Mouse (Mus musculus) neural tube, embryonic 15.5 days (tissue): ENCODE measurements around the gene Htra1. TPM values are rescaled to one million over a fixed set of nuclear protein-coding genes. Genes with fewer than 3 reads are reported as not detected.

Experiments
- ATAC-seq: fragments of 200-750 bp; cut with Nextera tagmentation; 2 replicates; pipeline ENCODE4 v1.8.0; 2017; ENCODE audit warnings: mild to moderate bottlenecking, moderate TSS enrichment, moderate library complexity; ENCODE audit not compliant: low FRiP score
- H3K27ac ChIP-seq: fragments of 300-500 bp; sonication (generic); replicated peaks from 2 replicates; pipeline ENCODE4 v1.5.1; 2015; ENCODE audit warnings: mild to moderate bottlenecking, inconsistent platforms
- H3K27me3 ChIP-seq: fragments of 300-500 bp; sonication (generic); replicated peaks from 2 replicates; pipeline ENCODE4 v1.6.1; 2015; ENCODE audit warnings: inconsistent platforms
- H3K36me3 ChIP-seq: fragments of 300-500 bp; sonication (generic); 2 replicates; pipeline ENCODE4 v1.6.1; 2015; ENCODE audit warnings: inconsistent platforms
- H3K4me1 ChIP-seq: fragments of 300-500 bp; sonication (generic); 2 replicates; pipeline ENCODE4 v1.6.1; 2015; ENCODE audit warnings: inconsistent platforms
- H3K4me2 ChIP-seq: fragments of 300-500 bp; sonication (generic); 2 replicates; pipeline ENCODE4 v1.6.1; 2015; ENCODE audit warnings: inconsistent platforms, mild to moderate bottlenecking, moderate library complexity
- H3K4me3 ChIP-seq: fragments of 300-500 bp; sonication (generic); replicated peaks from 2 replicates; pipeline ENCODE4 v1.5.1; 2015; ENCODE audit warnings: mild to moderate bottlenecking, inconsistent platforms
- H3K9ac ChIP-seq: fragments of 300-500 bp; sonication (generic); replicated peaks from 2 replicates; pipeline ENCODE4 v1.6.1; 2015; ENCODE audit warnings: mild to moderate bottlenecking, inconsistent platforms
- H3K9me3 ChIP-seq: fragments of 300-500 bp; sonication (generic); replicated peaks from 2 replicates; pipeline ENCODE4 v1.6.1; 2016; ENCODE audit warnings: inconsistent platforms
- WGBS: fragments of 180-500 bp; shearing (Covaris S2); methylation state at CpG from one replicate; pipeline ENCODE4 v1.1.7; 2015; ENCODE audit warnings: mixed read lengths; 5-methylcytosine and 5-hydroxymethylcytosine counted together
- polyA plus RNA-seq: library from polyadenylated mRNA; unstranded; fragments of >200 nt; fragmentation: Nextera tagmentation; extraction: Ambion mirVana; gene quantifications from 2 replicates; pipeline ENCODE4 v1.2.1, GENCODE M21; 2015

The Htra1 gene
- 23.7 and 25.1 TPM in 2 replicates for polyA plus RNA-seq

GRCm38 (mm10) chr7:130935793-130936471 lies at the start of gene Htra1:
TSS of gene Htra1 (plus strand) at chr7:130936111.
- H3K27me3 ChIP-seq: peaks cover 64% of the 10 kb centered on the region
- peak within 1 kb of the TSS; percentile 47 for H3K4me3 ChIP-seq
- no peak within 1 kb of the TSS for H3K27ac ChIP-seq
- WGBS: 1% methylated on average over 63 of the region's 70 CpGs
- peak within 1 kb of the TSS; percentile 73 for H3K4me2 ChIP-seq
- no peaks in the 10 kb centered on the region for H3K36me3 ChIP-seq
- H3K9ac ChIP-seq: peak within 1 kb of the TSS; percentile 41
- no peaks in the 10 kb centered on the region for H3K9me3 ChIP-seq
- peak; percentile 80; the same call in 1 of the 2 replicates for ATAC-seq
- H3K4me1 ChIP-seq: peaks cover 26% of the 10 kb centered on the region

DNA sequence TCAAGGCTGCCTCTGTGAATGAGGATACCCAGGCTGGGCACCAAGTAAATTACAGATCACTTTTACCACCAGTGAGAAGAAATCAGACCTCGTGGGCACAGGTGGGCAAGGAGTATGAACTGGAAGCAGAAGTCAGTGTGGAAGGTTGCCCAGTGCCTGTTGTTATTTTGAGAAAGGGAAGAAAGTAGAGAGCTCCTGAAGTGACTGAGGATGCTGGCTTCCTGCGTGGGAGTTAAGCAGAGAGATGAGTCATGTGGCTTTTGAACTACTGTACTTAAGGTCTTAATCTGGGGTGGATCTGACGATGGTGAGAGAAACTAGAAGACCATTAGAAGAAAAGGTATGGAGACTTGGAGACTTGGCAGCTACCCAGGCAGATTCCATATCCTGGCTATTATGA lies 49.7 kb upstream of the Htra1 start:
- Histone ChIP-seq H3K27me3 (no peaks in the 10 kb centered on the region), H3K4me3 (no peak overlapping the region), H3K9ac (no peak overlapping the region), H3K9me3 (no peaks in the 10 kb centered on the region), H3K27ac (no peak overlapping the region), H3K36me3 (peaks cover 32% of the 10 kb centered on the region), H3K4me1 (0 out of 2 replicates have a peak, but pooled peaks cover 5% of the 10 kb centered on the region), H3K4me2 (no peak overlapping the region)
- no peak for ATAC-seq
- WGBS: 88% methylated on average over 3 of the region's 3 CpGs

DNA sequence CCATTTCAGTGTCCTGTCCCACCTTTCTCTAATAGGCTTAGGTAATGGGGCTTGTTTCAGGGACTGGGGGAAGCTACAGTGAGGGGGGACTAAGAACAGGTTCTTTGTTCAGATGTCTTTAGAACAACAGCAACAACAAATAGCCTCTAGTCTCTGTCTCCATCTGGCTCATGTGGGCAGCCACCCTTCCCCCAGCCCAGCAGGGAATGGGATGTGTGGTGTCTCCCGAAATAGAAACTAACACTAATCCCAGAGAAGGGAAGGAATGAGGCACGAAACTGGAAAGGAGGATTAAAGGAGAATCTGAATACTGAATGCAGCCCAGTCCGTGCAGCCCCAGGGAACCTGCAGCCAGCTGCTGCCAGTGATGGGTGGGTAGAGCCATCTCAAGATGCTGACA lies 48.0 kb upstream of the Htra1 start:
- Histone ChIP-seq H3K4me3 (no peak overlapping the region), H3K27ac (no peak overlapping the region; the same call in 1 of the 2 replicates), H3K9ac (no peak overlapping the region), H3K9me3 (no peaks in the 10 kb centered on the region), H3K4me1 (0 out of 2 replicates have a peak, but pooled peaks cover 5% of the 10 kb centered on the region), H3K36me3 (peaks cover 38% of the 10 kb centered on the region), H3K27me3 (no peaks in the 10 kb centered on the region), H3K4me2 (no peak overlapping the region)
- ATAC-seq: no peak
- WGBS: 31% methylated on average over 3 of the region's 3 CpGs

- Histone ChIP-seq H3K27me3 (no peaks in the 10 kb centered on the region), H3K9me3 (no peaks in the 10 kb centered on the region), H3K36me3 (peaks cover 25% of the 10 kb centered on the region), H3K27ac (no peak overlapping the region), H3K9ac (no peak overlapping the region), H3K4me1 (0 out of 2 replicates have a peak, but pooled peaks cover 5% of the 10 kb centered on the region), H3K4me3 (no peak overlapping the region), H3K4me2 (no peak overlapping the region)
- 52% methylated on average over 2 of the region's 2 CpGs for WGBS
- no peak for ATAC-seq
Measured at GRCm38 (mm10) chr7:130890871-130891270, 45.0 kb upstream of the Htra1 start.

DNA sequence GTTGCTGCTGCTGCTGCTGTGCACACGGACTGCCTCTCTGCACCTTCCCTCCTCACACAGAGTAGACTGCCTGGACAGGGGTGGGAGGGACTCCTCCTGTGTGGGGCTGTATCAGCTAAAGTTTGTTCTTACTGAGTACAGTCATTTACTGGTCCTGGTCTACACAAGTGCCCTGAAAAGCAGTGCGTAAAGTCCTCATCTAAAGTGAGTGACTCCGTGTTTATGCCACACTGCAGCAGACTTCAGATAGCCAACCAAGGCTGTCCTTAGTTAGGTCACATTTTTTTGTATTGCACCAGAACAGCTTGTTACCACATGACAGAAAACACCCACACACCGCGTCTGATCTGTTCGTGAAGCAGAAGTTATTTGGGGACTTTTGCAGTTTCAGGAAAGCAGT lies 42.9 kb upstream of the Htra1 start:
- Histone ChIP-seq H3K36me3 (peaks cover 22% of the 10 kb centered on the region), H3K4me1 (0 out of 2 replicates have a peak, but pooled peaks cover 2% of the 10 kb centered on the region), H3K4me2 (no peak overlapping the region), H3K9ac (no peak overlapping the region), H3K27me3 (no peaks in the 10 kb centered on the region), H3K27ac (no peak overlapping the region), H3K9me3 (no peaks in the 10 kb centered on the region), H3K4me3 (no peak overlapping the region)
- 86% methylated on average over 6 of the region's 6 CpGs for WGBS
- no peak for ATAC-seq

DNA sequence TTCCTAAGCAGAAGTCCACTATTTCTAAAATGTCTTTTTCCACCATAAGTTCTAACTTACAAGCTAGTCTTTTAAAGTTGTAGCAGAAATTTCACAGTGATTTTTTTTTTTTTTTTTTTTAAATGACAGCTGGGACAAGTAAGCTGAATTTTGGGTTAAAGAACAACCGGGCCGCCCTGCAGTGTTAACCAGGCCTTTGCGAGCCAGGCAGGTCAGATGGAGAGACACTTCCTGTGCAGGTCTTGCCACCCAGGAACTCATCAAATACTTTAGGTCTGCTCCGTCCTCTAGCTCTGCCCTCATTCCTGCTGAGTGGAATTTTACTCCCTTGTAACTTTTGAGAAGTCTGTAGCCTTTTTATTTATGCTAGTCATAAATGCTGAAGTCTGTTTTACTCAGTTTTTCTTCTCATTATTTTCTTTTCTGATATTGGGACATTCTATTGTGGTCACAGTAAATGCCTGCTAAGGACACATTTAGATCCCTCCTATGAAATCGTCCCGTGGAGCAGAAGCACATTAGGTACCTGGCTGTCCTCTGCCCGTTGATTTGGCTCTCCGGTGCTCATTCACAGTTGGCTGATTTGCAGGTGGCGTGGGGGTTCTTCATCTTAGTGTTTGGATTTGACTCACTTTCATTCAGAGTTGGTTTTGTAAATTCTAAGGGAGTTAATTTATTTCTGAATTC lies 40.8 kb upstream of the Htra1 start:
- no peaks in the 10 kb centered on the region for H3K9me3 ChIP-seq
- H3K4me2 ChIP-seq: no peak overlapping the region
- no peak for ATAC-seq
- peaks cover 29% of the 10 kb centered on the region for H3K36me3 ChIP-seq
- no peak overlapping the region for H3K4me3 ChIP-seq
- no peak overlapping the region for H3K27ac ChIP-seq
- no peaks in the 10 kb centered on the region for H3K4me1 ChIP-seq
- H3K9ac ChIP-seq: no peak overlapping the region
- WGBS: 88% methylated on average over 9 of the region's 9 CpGs
- H3K27me3 ChIP-seq: no peaks in the 10 kb centered on the region

- no peak for ATAC-seq
- Histone ChIP-seq H3K27me3 (no peaks in the 10 kb centered on the region), H3K36me3 (peaks cover 32% of the 10 kb centered on the region), H3K27ac (no peak overlapping the region), H3K4me1 (no peaks in the 10 kb centered on the region), H3K4me3 (no peak overlapping the region), H3K9ac (no peak overlapping the region), H3K9me3 (no peaks in the 10 kb centered on the region), H3K4me2 (no peak overlapping the region)
- 74% methylated on average over 2 of the region's 2 CpGs for WGBS
Measured at GRCm38 (mm10) chr7:130895618-130895945, 40.3 kb upstream of the Htra1 start.

DNA sequence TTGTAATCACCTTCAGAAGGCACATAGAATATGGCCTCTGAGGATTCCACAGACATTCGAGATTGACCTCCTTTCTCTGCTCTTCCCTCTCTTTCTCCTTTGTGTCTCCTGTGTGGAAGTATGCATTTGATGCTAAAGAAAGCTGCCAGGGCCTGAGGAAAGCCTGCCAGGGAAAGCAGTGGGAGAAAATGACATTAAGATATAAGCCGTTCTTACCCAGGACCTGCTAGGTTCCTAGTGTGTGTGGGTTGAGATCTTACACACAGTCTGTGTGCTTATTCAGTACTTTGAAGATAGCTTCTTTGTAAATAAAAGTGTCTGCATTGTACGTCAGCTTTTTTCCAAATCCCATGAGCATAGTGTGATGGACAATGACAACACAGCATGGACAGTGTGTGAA lies 39.8 kb upstream of the Htra1 start:
- Histone ChIP-seq H3K9me3 (no peaks in the 10 kb centered on the region), H3K36me3 (peaks cover 33% of the 10 kb centered on the region), H3K27me3 (no peaks in the 10 kb centered on the region), H3K4me3 (no peak overlapping the region), H3K4me2 (no peak overlapping the region), H3K27ac (no peak overlapping the region), H3K9ac (no peak overlapping the region), H3K4me1 (no peaks in the 10 kb centered on the region)
- WGBS: 78% methylated on average over 3 of the region's 3 CpGs
- no peak for ATAC-seq

DNA sequence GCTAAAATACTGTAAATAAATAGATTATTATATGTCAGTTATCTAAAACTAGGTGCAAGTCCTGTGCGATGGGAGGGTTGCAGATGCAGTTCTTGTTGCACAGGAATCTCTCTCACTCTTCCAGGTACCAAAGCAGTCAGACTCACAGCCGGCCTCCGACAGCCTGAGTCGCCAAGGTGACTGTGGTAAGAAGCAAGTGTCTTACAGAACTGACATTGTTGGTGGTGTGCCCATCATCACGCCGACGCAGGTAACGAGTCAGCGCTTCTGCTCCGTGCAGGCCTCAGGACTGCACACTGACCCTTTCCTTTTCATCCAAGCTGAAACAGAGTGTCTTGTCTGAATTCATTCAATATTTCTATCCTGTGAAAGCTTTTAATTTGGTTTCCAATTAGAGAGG lies 38.7 kb upstream of the Htra1 start:
- no peaks in the 10 kb centered on the region for H3K4me1 ChIP-seq
- no peak overlapping the region for H3K27ac ChIP-seq
- H3K9me3 ChIP-seq: no peaks in the 10 kb centered on the region
- WGBS: 94% methylated on average over 10 of the region's 10 CpGs
- no peaks in the 10 kb centered on the region for H3K27me3 ChIP-seq
- no peak for ATAC-seq
- peaks cover 37% of the 10 kb centered on the region for H3K36me3 ChIP-seq
- no peak overlapping the region for H3K4me2 ChIP-seq
- no peak overlapping the region for H3K4me3 ChIP-seq
- no peak overlapping the region for H3K9ac ChIP-seq

DNA sequence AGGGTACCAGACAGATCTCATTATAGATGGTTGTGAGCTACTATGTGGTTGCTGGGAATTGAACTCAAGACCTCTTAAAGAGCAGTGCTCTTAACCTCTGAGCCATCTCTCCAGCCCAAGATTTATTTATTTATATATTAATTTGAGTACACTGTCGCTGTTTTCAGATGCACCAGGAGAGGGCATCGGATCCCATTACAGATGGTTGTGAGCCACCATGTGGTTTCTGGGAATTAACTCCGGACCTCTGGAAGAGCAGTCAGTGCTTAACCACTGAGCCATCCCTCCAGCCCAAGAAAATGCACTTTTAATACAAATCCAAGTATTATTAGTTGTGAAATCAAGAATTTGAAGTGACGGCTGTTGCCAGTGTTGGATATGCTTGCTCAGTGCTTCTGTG lies 37.5 kb upstream of the Htra1 start:
- Histone ChIP-seq H3K9me3 (no peaks in the 10 kb centered on the region), H3K4me2 (no peak overlapping the region), H3K27ac (no peak overlapping the region), H3K36me3 (peaks cover 36% of the 10 kb centered on the region; the same call in 1 of the 2 replicates), H3K4me1 (no peaks in the 10 kb centered on the region), H3K9ac (no peak overlapping the region), H3K4me3 (no peak overlapping the region), H3K27me3 (no peaks in the 10 kb centered on the region)
- no peak for ATAC-seq
- WGBS: 89% methylated on average over 4 of the region's 4 CpGs

DNA sequence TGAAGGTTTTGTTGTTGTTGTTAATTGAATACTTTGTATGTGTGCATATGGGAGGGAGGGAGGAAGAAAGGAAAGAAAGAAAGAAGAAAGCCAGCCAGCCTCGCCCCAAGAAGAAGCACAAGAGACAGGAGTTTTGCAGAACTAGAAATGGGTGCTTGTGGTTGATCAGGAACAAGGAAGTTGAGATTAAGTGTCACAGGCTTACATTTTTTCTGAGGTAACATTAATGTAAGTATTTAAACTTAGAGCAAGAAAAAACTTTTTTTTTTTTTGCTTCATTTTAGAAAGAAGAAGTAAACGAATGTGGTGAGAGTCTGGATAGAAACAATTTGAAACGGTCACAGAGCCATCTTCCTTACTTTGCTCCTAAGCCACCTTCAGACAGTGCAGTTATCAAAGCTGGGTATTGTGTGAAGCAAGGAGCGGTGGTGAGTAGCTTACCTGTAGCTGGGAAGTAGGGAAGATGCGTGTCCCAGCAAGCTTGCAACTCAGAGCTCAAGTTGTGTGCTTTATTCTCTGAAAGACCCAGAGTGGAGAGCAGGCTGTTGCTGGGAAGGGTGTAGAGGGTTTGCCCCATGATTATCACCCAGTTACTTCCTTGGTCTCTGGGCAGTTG lies 35.6 kb upstream of the Htra1 start:
- Histone ChIP-seq H3K27me3 (no peaks in the 10 kb centered on the region), H3K27ac (no peak overlapping the region), H3K4me3 (no peak overlapping the region), H3K9ac (no peak overlapping the region), H3K4me2 (no peak overlapping the region), H3K9me3 (no peaks in the 10 kb centered on the region), H3K36me3 (peaks cover 55% of the 10 kb centered on the region), H3K4me1 (no peaks in the 10 kb centered on the region)
- ATAC-seq: no peak
- WGBS: 95% methylated on average over 5 of the region's 5 CpGs

DNA sequence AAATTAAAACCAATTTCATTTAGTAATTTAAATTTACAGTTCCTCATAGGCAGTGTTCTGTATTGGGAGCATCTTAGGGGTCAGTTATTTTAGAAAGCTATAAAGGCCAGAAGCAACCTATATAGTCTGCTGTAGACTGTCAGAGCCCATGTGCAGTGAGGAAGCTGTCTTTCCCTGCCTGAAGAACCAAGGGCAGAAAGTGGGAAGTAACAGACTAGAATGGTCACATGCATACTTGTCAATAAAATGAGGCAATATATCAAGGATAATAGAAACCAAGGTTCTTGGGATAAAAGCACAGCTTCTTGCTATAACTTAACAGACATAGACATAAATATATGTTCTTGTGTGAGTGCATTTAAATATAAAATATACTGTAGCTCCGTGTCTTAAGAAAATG lies 33.0 kb upstream of the Htra1 start:
- peaks cover 48% of the 10 kb centered on the region for H3K36me3 ChIP-seq

More for the DNA sequence above, 33.0 kb upstream of the Htra1 start:
- H3K9me3 ChIP-seq: no peaks in the 10 kb centered on the region
- no peak overlapping the region for H3K4me3 ChIP-seq
- H3K4me1 ChIP-seq: no peaks in the 10 kb centered on the region
- WGBS: 100% methylated on average over 1 of the region's 1 CpGs
- H3K27ac ChIP-seq: no peak overlapping the region
- ATAC-seq: no peak
- no peak overlapping the region for H3K9ac ChIP-seq
- H3K4me2 ChIP-seq: no peak overlapping the region
- H3K27me3 ChIP-seq: no peaks in the 10 kb centered on the region
